Mouse (Mus musculus) thymus, adult 2 months (tissue): ENCODE results near the gene Olfr1160. TPM values are rescaled to one million over a fixed set of nuclear protein-coding genes. Genes with fewer than 3 reads are reported as not detected.
"Not testable (repeated sequence)": the region's sequence is repeated elsewhere in the genome, so short reads cannot be mapped to it uniquely, and the experiment has no call there.

Experiments used
- DNase-seq: peaks from one replicate; pipeline ENCODE4 v3.0.0; 2021
- H3K27ac ChIP-seq: fragments of 200-500 bp; 2 replicates; pipeline ENCODE4 v1.5.1; 2012; ENCODE audit warnings: low read length, control low read depth; ENCODE audit not compliant: control insufficient read depth, insufficient read depth
- H3K27me3 ChIP-seq: fragments of 200-500 bp; 2 replicates; pipeline ENCODE4 v1.6.1; 2012; ENCODE audit warnings: mild to moderate bottlenecking, low read length, moderate library complexity, mixed read lengths; ENCODE audit not compliant: control insufficient read depth, insufficient read depth
- H3K36me3 ChIP-seq: fragments of 200-500 bp; 2 replicates; pipeline ENCODE4 v1.6.1; 2012; ENCODE audit warnings: mild to moderate bottlenecking, low read length, moderate library complexity; ENCODE audit not compliant: control insufficient read depth, insufficient read depth
- H3K4me1 ChIP-seq: fragments of 200-500 bp; replicated peaks from 2 replicates; pipeline ENCODE4 v1.6.1; 2012; ENCODE audit warnings: low read length; ENCODE audit not compliant: control insufficient read depth, insufficient read depth
- H3K4me3 ChIP-seq: fragments of 200-500 bp; 2 replicates; pipeline ENCODE4 v1.5.1; 2012; ENCODE audit warnings: mild to moderate bottlenecking, low read length, control low read depth, moderate library complexity; ENCODE audit not compliant: control insufficient read depth, insufficient read depth
- CTCF ChIP-seq: fragments of 200-500 bp; IDR thresholded peaks from 2 replicates; pipeline ENCODE4 v1.5.1; 2012; ENCODE audit warnings: mild to moderate bottlenecking, control low read depth, low read length, moderate library complexity, borderline replicate concordance; ENCODE audit not compliant: control insufficient read depth, poor library complexity, insufficient read depth; ENCODE audit errors: extremely low read depth
- POLR2A ChIP-seq: fragments of 200-500 bp; IDR thresholded peaks from 2 replicates; pipeline ENCODE4 v1.6.1; 2012; ENCODE audit warnings: mild to moderate bottlenecking, low read length, control low read depth, moderate library complexity; ENCODE audit not compliant: control insufficient read depth, poor library complexity, insufficient read depth; ENCODE audit errors: extremely low read depth
- WGBS: fragments of 180-500 bp; shearing (Covaris S2); methylation state at CpG from one replicate; pipeline ENCODE4 v1.1.7; 2018; 5-methylcytosine and 5-hydroxymethylcytosine counted together
- polyA plus RNA-seq: library from polyadenylated mRNA; depleted of rRNA; stranded (reverse); fragments of >200 nt; gene quantifications from 2 replicates; pipeline ENCODE4 v1.2.3, GENCODE M21; 2012; rRNA removed

Olfr1160 gene
- polyA plus RNA-seq, result not detected in 2 replicates

DNA sequence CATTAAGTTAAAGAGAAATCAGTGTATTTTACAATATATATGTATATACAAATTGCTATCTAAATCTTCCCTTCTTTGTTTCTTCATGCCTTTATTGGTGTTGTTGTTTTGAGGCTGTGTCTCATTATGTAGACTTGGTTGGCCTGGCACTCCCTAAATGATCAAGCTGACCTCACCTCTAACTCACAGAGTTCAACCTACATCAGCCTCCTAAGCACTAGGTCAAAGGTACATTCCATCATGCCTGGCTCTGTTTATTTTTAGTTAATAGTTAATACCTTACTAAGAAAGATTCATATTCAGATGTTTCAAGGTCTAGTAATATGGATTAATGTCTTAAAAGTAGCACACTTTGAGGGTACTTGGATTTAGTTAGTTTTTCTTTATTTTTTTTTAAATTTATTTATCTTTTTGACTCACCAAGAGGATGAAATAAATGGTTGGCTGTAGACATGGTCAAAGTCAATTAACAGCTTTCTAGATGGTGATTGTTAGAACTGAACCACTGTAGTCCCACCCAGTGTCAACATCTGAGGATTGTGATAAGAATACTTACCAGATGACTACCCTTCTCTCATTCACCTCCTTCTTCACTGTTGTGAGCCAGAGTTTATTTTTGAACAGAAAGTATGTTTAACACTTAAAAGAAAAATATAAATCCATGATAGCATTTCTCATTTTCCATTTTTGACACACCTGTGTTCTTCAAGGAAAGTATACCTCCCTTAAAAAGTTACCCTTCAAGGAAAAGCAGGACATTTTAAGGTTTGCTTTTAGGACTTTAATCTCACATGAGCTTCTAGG, at the start of gene Olfr1160:
Olfr1160 (minus strand) TSS at position 754 of the 804 bp plus-strand sequence.
- Histone ChIP-seq H3K27me3 (no peaks in the 10 kb centered on the region), H3K36me3 (no peaks in the 10 kb centered on the region), H3K27ac (no peak within 1 kb of the TSS), H3K4me3 (no peak within 1 kb of the TSS), H3K4me1 (no peaks in the 10 kb centered on the region)
- no peak for DNase-seq
- TF ChIP-seq CTCF (no peak), POLR2A (no peak)

- TF ChIP-seq POLR2A, result no peak
- no peak for TF ChIP-seq CTCF
These were observed 43.0 kb upstream of the Olfr1160 start, which contains the start of gene Olfr1162 for GRCm38 (mm10) chr2:88051029-88051428. TSS of gene Olfr1162 (minus strand) at chr2:88051129.

DNA sequence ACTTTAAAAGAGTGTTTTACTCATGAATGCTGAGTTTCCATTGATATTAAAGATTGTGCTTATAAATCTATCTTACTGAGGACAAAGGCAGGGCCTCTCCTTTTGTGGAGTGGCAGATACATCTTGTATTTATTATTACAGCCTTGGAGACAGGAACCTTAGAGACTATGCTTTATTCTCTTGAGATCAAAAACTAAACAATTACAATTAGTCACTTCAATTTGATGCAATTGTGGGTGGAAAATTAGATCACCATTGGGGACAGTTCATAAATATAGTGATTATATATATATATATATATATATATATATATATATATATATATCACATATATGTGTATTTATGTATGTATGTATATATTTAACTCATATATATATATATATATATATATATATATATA, 29.5 kb upstream of the Olfr1160 start, which contains the start of gene Olfr73:
Olfr73 (minus strand) TSS at position 101 of the 400 bp plus-strand sequence.
- H3K36me3 ChIP-seq, result no peaks in the 10 kb centered on the region
- no peak for DNase-seq
- no peaks in the 10 kb centered on the region for H3K27me3 ChIP-seq

More at GRCm38 (mm10) chr2:88051029-88051428, 43.0 kb upstream of the Olfr1160 start, which contains the start of gene Olfr1162:
- H3K36me3 ChIP-seq, result no peaks in the 10 kb centered on the region
- no peaks in the 10 kb centered on the region for H3K4me1 ChIP-seq
- 84% methylated on average over 1 of the region's 1 CpGs for WGBS
- no peak within 1 kb of the TSS for H3K4me3 ChIP-seq
- DNase-seq, result no peak
- no peak within 1 kb of the TSS for H3K27ac ChIP-seq
- H3K27me3 ChIP-seq, result no peaks in the 10 kb centered on the region

DNA sequence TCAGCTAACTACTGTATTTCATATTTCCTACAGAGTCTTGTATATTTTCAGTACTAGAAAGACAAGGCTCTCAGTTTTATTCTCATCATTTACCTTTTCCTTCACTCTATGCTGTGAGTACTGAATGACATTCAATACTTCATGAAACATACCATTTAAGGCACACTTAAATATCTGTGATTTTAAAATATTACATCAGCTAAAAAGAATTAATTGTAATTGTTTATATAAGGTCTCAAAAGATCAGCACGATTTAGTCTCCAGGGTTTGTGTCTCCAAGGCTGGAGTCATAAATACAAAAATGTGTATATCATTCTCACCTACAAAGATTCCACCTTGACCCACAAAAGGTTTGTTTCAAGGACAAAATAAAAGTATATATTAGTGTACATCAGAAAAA, 14.4 kb upstream of the Olfr1160 start, which contains the start of gene Olfr1161:
Olfr1161 (plus strand) TSS at position 301 of the 400 bp plus-strand sequence.
- 82% methylated on average over 1 of the region's 1 CpGs for WGBS
- H3K27me3 ChIP-seq, H3K4me3 ChIP-seq, H3K36me3 ChIP-seq, H3K27ac ChIP-seq, H3K4me1 ChIP-seq, DNase-seq: not testable (repeated sequence)

More for the DNA sequence above, 29.5 kb upstream of the Olfr1160 start, which contains the start of gene Olfr73:
- Histone ChIP-seq H3K27ac (no peak within 1 kb of the TSS), H3K4me3 (no peak within 1 kb of the TSS), H3K4me1 (no peaks in the 10 kb centered on the region)
- no peak for TF ChIP-seq CTCF
- no peak for TF ChIP-seq POLR2A

GRCm38 (mm10) chr2:87989813-87990212, 18.3 kb downstream of the Olfr1160 start, which contains the start of gene Olfr1158:
TSS of gene Olfr1158 (plus strand) at chr2:87990113.
- no peak for DNase-seq
- no peaks in the 10 kb centered on the region for H3K36me3 ChIP-seq
- TF ChIP-seq POLR2A (no peak), CTCF (no peak)
- no peak within 1 kb of the TSS for H3K4me3 ChIP-seq
- H3K27ac ChIP-seq, result no peak within 1 kb of the TSS
- no peaks in the 10 kb centered on the region for H3K27me3 ChIP-seq
- H3K4me1 ChIP-seq, result no peaks in the 10 kb centered on the region

GRCm38 (mm10) chr2:87974563-87974962, 33.5 kb downstream of the Olfr1160 start, which contains the start of gene Olfr74:
TSS of gene Olfr74 (minus strand) at chr2:87974663.
- Histone ChIP-seq H3K4me1 (no peaks in the 10 kb centered on the region), H3K36me3 (no peaks in the 10 kb centered on the region), H3K4me3 (no peak within 1 kb of the TSS), H3K27ac (no peak within 1 kb of the TSS), H3K27me3 (no peaks in the 10 kb centered on the region)
- DNase-seq, result no peak
- TF ChIP-seq POLR2A (no peak), CTCF (no peak)
- 84% methylated on average over 3 of the region's 3 CpGs for WGBS

- 98% methylated on average over 4 of the region's 4 CpGs for WGBS
- no peaks in the 10 kb centered on the region for H3K27me3 ChIP-seq
- no peak within 1 kb of the TSS for H3K27ac ChIP-seq
- DNase-seq, result no peak
- no peak for TF ChIP-seq CTCF
- no peak for TF ChIP-seq POLR2A
- no peaks in the 10 kb centered on the region for H3K4me1 ChIP-seq
- H3K36me3 ChIP-seq, result no peaks in the 10 kb centered on the region
- H3K4me3 ChIP-seq, result no peak within 1 kb of the TSS
These were observed 39.9 kb downstream of the Olfr1160 start, which contains the start of gene Olfr1157 for GRCm38 (mm10) chr2:87968199-87968598. TSS of gene Olfr1157 (minus strand) at chr2:87968299.
